Mouse (Mus musculus) naive thymus-derived CD4-positive, alpha-beta T cell, adult 2 months (primary cell): ENCODE measurements around the gene Trim17.
A peak's percentile ranks its signal among the peaks of the same experiment; 100 is the strongest.

ENCODE experiments used
- DNase-seq: peaks from one replicate; pipeline ENCODE4 v3.0.0-alpha.2; 2011; ENCODE audit warnings: low read depth

The Trim17 gene

DNA sequence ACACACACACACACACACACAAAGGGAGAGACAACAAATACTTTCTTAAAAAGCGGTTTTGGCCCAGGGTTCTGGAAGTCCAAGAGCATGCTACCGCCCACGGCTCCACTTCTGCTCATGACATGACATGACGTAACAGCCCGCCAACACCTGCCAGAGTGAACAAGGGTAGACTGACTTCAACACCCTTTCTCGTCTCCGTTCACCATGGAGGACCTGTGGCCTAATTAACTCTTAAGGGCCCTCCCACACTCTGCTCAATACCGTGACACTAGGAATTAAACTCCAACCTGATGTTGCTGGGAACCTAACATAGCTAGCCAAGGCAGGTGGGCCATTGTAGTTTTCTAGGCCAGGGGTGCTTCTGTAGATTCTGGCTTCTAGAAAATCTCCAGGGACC, 14.5 kb downstream of the Trim17 start:
- DNase-seq: no peak

- DNase-seq: no peak
These were observed 15.2 kb downstream of the Trim17 start for GRCm38 (mm10) chr11:58969659-58970058.

- no peak for DNase-seq
These were observed 16.5 kb downstream of the Trim17 start for GRCm38 (mm10) chr11:58970831-58971530.

DNA sequence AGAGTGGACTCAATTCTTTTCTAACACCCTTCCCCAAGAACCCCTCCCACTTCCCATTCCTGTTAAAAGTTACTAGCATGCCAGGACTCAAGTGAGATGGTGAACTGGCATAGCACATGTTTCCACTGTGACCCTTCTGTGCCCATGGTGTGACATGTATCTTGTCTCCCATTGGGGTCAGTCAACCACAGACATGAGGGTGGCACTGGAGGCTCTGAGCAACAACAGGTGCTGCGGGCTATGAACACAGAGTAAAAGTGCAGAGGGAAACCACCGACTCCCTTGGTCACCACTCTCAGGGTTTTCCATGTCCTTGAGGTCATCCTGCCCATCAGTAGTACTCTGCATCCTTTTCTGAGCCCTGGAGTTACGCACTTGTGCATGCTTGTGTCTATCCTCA, 17.3 kb downstream of the Trim17 start:
- DNase-seq: no peak

- DNase-seq: no peak
These were observed 19.9 kb downstream of the Trim17 start for GRCm38 (mm10) chr11:58974414-58974813.

- no peak for DNase-seq
These were observed 22.7 kb downstream of the Trim17 start for GRCm38 (mm10) chr11:58977150-58977549.

DNA sequence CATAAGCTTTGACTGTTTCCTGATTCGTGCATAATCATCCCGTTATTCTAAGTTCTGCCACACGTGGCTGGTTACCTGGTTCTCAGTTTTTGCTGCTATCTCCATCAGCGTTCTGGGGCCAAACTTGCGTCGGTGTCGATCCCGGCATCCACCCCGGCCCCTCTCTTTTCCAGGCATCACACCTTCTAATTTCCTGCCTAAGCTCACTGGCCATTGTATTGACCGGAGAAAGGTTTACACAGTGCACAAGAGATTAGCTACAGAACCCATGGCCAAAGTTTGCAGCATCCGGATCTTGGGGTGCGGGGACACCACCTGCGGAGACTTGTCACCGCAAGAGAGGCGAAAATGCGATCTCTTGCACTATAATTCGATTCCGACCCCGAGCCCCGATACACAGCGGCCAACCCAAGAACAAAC, 23.1 kb downstream of the Trim17 start:
- no peak for DNase-seq

DNA sequence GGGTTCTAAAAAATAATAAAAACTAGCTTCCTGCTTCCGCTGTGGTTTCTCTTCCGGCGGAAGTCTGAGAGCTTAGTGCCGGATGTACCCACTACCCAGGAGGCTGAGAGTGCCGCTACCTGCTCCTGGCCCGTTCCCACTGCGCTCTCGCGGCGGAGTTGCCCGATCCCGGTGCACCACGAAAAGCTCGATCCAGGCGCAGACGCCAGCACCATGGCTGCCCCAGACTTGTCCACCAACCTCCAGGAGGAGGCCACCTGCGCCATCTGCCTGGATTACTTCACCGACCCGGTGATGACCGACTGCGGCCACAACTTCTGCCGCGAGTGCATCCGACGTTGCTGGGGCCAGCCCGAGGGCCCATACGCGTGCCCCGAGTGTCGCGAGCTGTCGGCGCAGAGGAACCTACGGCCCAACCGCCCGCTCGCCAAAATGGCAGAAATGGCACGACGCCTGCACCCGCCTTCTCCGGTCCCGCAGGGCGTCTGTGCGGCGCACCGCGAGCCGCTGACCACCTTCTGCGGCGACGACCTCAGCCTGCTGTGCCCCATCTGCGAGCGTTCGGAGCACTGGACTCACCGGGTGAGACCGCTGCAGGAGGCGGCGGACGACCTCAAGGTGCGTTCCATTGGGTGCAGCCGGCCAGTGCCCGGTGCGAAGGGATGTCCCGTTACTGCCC, 23.7 kb downstream of the Trim17 start, which contains the start of gene Trim11:
TSS of gene Trim11 (plus strand) at position 67 of the 679 bp plus-strand sequence.
- peak; percentile 82 for DNase-seq

DNA sequence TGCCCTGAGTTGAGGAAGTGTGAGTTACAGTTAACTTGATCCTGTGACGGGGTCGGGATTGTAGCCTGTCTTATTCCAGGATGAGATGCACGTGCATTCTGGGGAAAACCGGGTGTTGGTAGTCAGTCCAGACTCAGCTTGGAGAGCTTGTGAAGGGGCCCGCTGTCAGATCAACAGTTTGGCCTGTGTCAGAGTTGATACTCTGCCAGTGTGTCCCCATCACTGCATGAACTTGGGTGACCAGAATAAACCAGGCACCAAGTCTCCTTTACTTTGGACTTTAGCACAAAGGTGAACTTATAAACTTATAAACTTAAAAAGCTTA, 24.2 kb downstream of the Trim17 start:
- DNase-seq: no peak

DNA sequence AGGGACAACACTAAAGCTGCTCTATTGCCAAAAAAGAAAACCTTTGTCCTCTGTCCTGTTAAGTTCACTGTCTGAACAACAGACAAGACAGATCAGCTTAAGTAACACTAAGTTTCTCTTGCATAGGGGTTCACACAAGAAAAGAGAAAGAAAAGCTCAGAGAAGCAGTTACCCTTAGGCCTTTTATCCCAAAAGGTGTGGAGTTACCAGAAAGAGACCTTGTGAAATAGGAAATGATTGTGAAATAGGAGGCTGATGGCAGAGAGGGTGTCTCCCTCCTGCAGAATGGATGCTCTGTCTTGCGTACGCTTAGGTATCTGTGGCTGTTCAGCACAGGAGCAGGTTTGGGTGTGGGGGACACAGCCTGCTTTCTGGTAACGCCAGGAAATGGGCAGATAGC, 24.7 kb downstream of the Trim17 start:
- no peak for DNase-seq

- DNase-seq: no peak
These were observed 25.2 kb downstream of the Trim17 start for GRCm38 (mm10) chr11:58979661-58980060.

- DNase-seq: no peak
These were observed 26.0 kb downstream of the Trim17 start for GRCm38 (mm10) chr11:58980381-58980990.

- peak; percentile 83 for DNase-seq
These were observed 27.3 kb downstream of the Trim17 start for GRCm38 (mm10) chr11:58981541-58982447.

GRCm38 (mm10) chr11:58982471-58983097, 28.1 kb downstream of the Trim17 start:
- no peak for DNase-seq

GRCm38 (mm10) chr11:58983691-58984341, 29.3 kb downstream of the Trim17 start:
- DNase-seq: no peak

DNA sequence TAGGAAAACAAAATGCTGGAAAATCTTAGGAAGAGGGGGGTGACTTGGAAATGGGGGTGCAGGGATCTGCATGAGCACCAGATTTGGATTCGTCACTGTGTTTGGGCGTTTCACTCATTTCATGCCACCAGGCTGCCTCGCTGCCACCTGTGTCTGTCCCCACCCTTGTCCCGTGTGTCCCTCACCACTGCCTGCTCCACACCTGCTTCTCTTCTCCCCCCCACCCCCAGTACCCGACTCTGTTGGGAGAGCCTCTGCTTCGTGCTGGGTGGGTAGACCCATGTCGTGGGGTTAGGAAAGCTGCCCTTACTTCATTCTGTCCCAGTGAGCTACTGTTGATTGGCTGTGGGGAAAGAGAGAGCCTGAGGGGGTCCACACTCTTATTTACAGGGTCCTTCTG, 30.2 kb downstream of the Trim17 start:
- no peak for DNase-seq

DNA sequence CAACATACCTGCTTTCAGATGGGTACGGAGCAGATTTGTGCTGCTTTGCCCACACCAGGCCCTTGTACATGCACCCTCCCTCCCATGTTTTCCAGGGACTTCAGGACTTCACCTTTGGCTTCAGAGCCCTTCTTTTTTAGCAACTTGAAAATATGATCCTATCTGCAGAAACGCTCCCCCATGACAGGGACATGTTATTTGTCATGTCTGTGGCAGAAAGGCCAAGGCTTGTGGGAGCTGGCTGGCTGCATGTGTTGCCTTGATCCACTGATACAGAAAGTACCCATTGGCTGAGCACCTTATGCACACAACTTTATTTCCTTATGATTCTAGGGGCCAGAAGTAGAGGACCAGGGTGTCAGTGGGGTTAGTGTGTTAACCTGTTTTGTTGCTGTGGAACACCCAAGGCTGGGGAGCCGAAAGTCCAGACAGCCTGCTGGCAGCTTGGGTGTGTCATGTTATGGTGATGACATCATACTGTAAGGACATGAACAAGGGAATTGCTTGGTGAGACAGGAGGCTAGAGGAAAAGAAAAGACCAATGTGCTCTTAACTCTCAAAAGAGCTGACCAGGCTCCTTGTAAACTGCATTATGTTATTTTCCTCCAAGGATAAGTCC, 30.9 kb downstream of the Trim17 start:
- no peak for DNase-seq

GRCm38 (mm10) chr11:58989166-58989565, 34.7 kb downstream of the Trim17 start:
- no peak for DNase-seq

DNA sequence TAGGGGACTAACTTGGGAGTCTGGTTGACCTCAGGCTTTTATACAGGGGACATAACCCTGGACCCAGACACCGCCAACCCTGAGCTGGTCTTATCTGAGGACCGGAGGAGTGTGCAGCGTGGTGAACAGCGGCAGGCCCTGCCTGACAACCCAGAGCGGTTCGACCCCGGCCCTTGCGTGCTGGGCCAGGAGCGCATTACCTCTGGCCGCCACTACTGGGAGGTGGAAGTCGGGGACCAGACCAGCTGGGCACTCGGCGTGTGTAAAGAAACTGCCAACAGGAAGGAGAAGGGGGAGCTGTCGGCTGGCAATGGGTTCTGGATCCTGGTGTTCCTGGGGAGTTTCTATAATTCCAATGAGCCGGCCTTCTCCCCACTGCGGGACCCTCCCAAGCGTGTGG, 35.7 kb downstream of the Trim17 start:
- no peak for DNase-seq

DNA sequence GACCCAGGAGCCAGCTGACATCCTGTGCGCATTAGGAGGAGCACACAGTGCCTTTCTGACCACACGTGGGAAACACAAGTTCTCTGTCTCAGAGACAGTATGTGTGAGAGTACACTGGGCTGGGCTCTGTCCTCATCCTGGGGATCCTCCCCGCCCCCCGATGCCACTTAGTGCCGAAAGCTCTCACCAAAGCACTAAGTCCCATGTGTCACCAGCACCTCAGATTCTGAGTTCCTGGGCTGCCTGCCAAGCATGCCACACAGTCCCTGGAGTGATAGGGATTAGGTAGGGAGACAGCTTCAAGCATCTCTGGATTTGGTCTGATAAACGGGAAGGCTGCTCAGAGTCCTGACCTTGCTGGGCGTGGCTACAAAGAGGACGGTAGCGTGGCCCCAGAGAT, 36.3 kb downstream of the Trim17 start:
- no peak for DNase-seq

GRCm38 (mm10) chr11:58991911-58992310, 37.4 kb downstream of the Trim17 start:
- DNase-seq: no peak
